Mouse (Mus musculus): ENCODE measurements around the gene Kcnip4.

DNA sequence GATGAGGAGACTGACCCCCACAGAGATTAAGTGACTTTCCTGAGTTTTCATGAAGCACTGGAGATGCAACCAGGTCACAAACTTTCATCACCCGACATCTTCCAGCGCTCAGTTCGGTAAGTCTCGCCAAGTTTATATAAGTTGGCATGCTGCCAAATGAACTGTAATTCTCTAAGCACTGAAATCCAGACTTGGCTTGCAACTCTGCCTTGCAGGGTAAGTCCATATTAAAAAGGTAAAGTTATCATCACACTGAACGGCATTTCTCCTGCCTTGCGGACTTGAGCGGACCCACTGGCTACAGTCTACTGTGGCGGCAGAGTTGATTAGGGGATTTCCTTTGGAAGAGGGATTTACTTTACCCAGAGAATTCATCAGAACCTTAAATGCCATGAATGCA is 4.7 kb upstream of the Kcnip4 start:
- no peak for TF ChIP-seq POLR2A (IDR thresholded peaks at IDR 0.05; ENCODE audit: control insufficient read depth, extremely low read depth, insufficient read depth, low read length, poor library complexity)
- TF ChIP-seq CTCF (IDR thresholded peaks at IDR 0.05; ENCODE audit: borderline replicate concordance, control insufficient read depth, extremely low read depth, insufficient read depth, low read length, poor library complexity): no peak

Measured in thymus, adult 2 months (tissue).